Mouse (Mus musculus): Measurements from ENCODE around the gene Hibadh.
"Not testable (repeated sequence)": the region's sequence is repeated elsewhere in the genome, so short reads cannot be mapped to it uniquely, and the experiment has no call there.

Hibadh gene

GRCm38 (mm10) chr6:52640224-52640712, at the start of gene Hibadh:
TSS of gene Hibadh (minus strand) at chr6:52640389.
- DNase-seq (ENCODE audit: low read depth in 1 of 2, low spot score in 2 of 2) = peak; percentile 91 to 98

GRCm38 (mm10) chr6:52686901-52687500, 46.8 kb upstream of the Hibadh start:
- no peak for DNase-seq (ENCODE audit: low read depth in 1 of 2, low spot score in 2 of 2)

GRCm38 (mm10) chr6:52682607-52683006, 42.4 kb upstream of the Hibadh start:
- no peak for DNase-seq (ENCODE audit: low read depth in 1 of 2, low spot score in 2 of 2)

- no peak for DNase-seq (ENCODE audit: low read depth in 1 of 2, low spot score in 2 of 2)
Measured at GRCm38 (mm10) chr6:52681847-52682485, 41.8 kb upstream of the Hibadh start.

- no peak for DNase-seq (ENCODE audit: low read depth in 1 of 2, low spot score in 2 of 2)
Measured at GRCm38 (mm10) chr6:52680458-52681032, 40.4 kb upstream of the Hibadh start.

- DNase-seq (ENCODE audit: low read depth in 1 of 2, low spot score in 2 of 2) = no peak
Measured at GRCm38 (mm10) chr6:52679565-52679964, 39.4 kb upstream of the Hibadh start.

GRCm38 (mm10) chr6:52677534-52677933, 37.3 kb upstream of the Hibadh start:
- DNase-seq (ENCODE audit: low read depth in 1 of 2, low spot score in 2 of 2) = not testable (repeated sequence)

- DNase-seq (ENCODE audit: low read depth in 1 of 2, low spot score in 2 of 2) = no peak
Measured at GRCm38 (mm10) chr6:52675222-52675921, 35.2 kb upstream of the Hibadh start.

- no peak for DNase-seq (ENCODE audit: low read depth in 1 of 2, low spot score in 2 of 2)
Measured at GRCm38 (mm10) chr6:52674541-52674940, 34.4 kb upstream of the Hibadh start.

- DNase-seq (ENCODE audit: low read depth in 1 of 2, low spot score in 2 of 2) = no peak
Measured at GRCm38 (mm10) chr6:52673706-52674105, 33.5 kb upstream of the Hibadh start.

GRCm38 (mm10) chr6:52672539-52672938, 32.4 kb upstream of the Hibadh start:
- DNase-seq (ENCODE audit: low read depth in 1 of 2, low spot score in 2 of 2) = peak; percentile 5 to 19

- DNase-seq (ENCODE audit: low read depth in 1 of 2, low spot score in 2 of 2) = no peak
Measured at GRCm38 (mm10) chr6:52671791-52672190, 31.6 kb upstream of the Hibadh start.

GRCm38 (mm10) chr6:52669878-52670277, 29.7 kb upstream of the Hibadh start:
- DNase-seq (ENCODE audit: low read depth in 1 of 2, low spot score in 2 of 2) = not testable (repeated sequence)

- no peak for DNase-seq (ENCODE audit: low read depth in 1 of 2, low spot score in 2 of 2)
Measured at GRCm38 (mm10) chr6:52667641-52668040, 27.5 kb upstream of the Hibadh start.

GRCm38 (mm10) chr6:52663021-52663420, 22.8 kb upstream of the Hibadh start:
- DNase-seq (ENCODE audit: low read depth in 1 of 2, low spot score in 2 of 2) = no peak

GRCm38 (mm10) chr6:52655266-52655665, 15.1 kb upstream of the Hibadh start:
- no peak for DNase-seq (ENCODE audit: low read depth in 1 of 2, low spot score in 2 of 2)

- DNase-seq (ENCODE audit: low read depth in 1 of 2, low spot score in 2 of 2) = no peak
Measured at GRCm38 (mm10) chr6:52648806-52649205, 8.6 kb upstream of the Hibadh start.

GRCm38 (mm10) chr6:52648031-52648430, 7.8 kb upstream of the Hibadh start:
- DNase-seq (ENCODE audit: low read depth in 1 of 2, low spot score in 2 of 2) = no peak

- no peak for DNase-seq (ENCODE audit: low read depth in 1 of 2, low spot score in 2 of 2)
Measured at GRCm38 (mm10) chr6:52645926-52646325, 5.7 kb upstream of the Hibadh start.

GRCm38 (mm10) chr6:52642152-52642551, 2.0 kb upstream of the Hibadh start:
- no peak for DNase-seq (ENCODE audit: low read depth in 1 of 2, low spot score in 2 of 2)

GRCm38 (mm10) chr6:52641076-52641475, 887 bp upstream of the Hibadh start:
- no peak for DNase-seq (ENCODE audit: low read depth in 1 of 2, low spot score in 2 of 2)

All from monocyte, adult 2 months (primary cell).